Mouse (Mus musculus) forebrain, embryonic 14.5 days (tissue): ENCODE data around the gene Eepd1. TPM values are rescaled to one million over a fixed set of nuclear protein-coding genes. Genes with fewer than 3 reads are reported as not detected.
A peak's percentile ranks its signal among the peaks of the same experiment; 100 is the strongest.

Experiments used
- ATAC-seq: fragments of 200-750 bp; cut with Nextera tagmentation; 2 replicates; pipeline ENCODE4 v1.8.0; 2017; ENCODE audit warnings: mild to moderate bottlenecking, moderate library complexity
- DNase-seq: peaks from one replicate; pipeline ENCODE4 v3.0.0-alpha.2; 2015; ENCODE audit warnings: low spot score
- H3K27ac ChIP-seq: fragments of 300-500 bp; sonication (generic); 2 replicates; pipeline ENCODE4 v1.5.1; 2014; ENCODE audit warnings: low read depth, mild to moderate bottlenecking, control low read depth, low read length, moderate library complexity
- H3K27me3 ChIP-seq: fragments of 300-500 bp; sonication (generic); replicated peaks from 2 replicates; pipeline ENCODE4 v1.6.1; 2014; ENCODE audit warnings: low read length, control low read depth, mixed read lengths; ENCODE audit not compliant: control insufficient read depth, insufficient read depth
- H3K36me3 ChIP-seq: fragments of 300-500 bp; sonication (generic); 2 replicates; pipeline ENCODE4 v1.6.1; 2014; ENCODE audit warnings: low read length, control low read depth; ENCODE audit not compliant: control insufficient read depth, insufficient read depth
- H3K4me1 ChIP-seq: fragments of 300-500 bp; sonication (generic); 2 replicates; pipeline ENCODE4 v1.6.1; 2014; ENCODE audit warnings: antibody characterized with exemption, low read length, control low read depth; ENCODE audit not compliant: control insufficient read depth, insufficient read depth
- H3K4me2 ChIP-seq: fragments of 300-500 bp; sonication (generic); 2 replicates; pipeline ENCODE4 v1.6.1; 2014; ENCODE audit warnings: mild to moderate bottlenecking, control low read depth, low read length
- H3K4me3 ChIP-seq: fragments of 300-500 bp; sonication (generic); 2 replicates; pipeline ENCODE4 v1.5.1; 2014; ENCODE audit warnings: low read depth, low read length, control low read depth
- H3K9ac ChIP-seq: fragments of 300-500 bp; sonication (generic); 2 replicates; pipeline ENCODE4 v1.6.1; 2014; ENCODE audit warnings: mild to moderate bottlenecking, low read length, control low read depth, moderate library complexity
- H3K9me3 ChIP-seq: fragments of 300-500 bp; sonication (generic); replicated peaks from 2 replicates; pipeline ENCODE4 v1.6.1; 2016; ENCODE audit warnings: low read length, control low read depth, mixed read lengths; ENCODE audit not compliant: control insufficient read depth
- WGBS: fragments of 180-500 bp; shearing (Covaris S2); extraction: QIAGEN DNeasy Blood & Tissue Kit; methylation state at CpG from one replicate; pipeline ENCODE4 v1.1.7; 2014; 5-methylcytosine and 5-hydroxymethylcytosine counted together
- polyA plus RNA-seq: library from polyadenylated mRNA; unstranded; fragments of >200 nt; fragmentation: Nextera tagmentation; extraction: Ambion mirVana; gene quantifications from 2 replicates; pipeline ENCODE4 v1.2.1, GENCODE M21; 2014

Eepd1 gene
- polyA plus RNA-seq, 1 experiment from 2014 or later: 9.7 TPM

DNA sequence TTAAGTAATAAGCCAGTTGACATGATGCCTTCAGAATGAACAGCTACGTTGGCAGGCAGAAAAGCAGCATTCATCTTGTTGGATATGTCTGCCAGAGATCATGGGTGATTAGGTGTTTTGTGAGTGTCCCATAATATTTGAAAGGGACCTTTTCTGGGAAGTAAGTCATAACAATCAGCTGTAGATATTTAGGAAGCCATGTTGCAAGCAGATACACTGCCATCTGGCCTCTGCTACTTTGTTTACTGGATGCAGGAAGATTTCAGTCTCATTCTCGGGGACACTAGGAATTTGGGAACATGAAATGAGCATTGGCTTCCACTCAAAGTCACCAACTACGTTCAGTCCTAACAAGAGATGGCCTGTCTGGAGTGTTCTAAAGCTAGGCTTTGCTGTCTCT is 54.1 kb downstream of the Eepd1 start:
- DNase-seq: no peak
- no peaks in the 10 kb centered on the region for H3K36me3 ChIP-seq
- no peak overlapping the region for H3K4me3 ChIP-seq
- H3K9ac ChIP-seq: no peak overlapping the region
- ATAC-seq: no peak
- 67% methylated on average over 3 of the region's 3 CpGs for WGBS
- H3K4me1 ChIP-seq: peaks cover 2% of the 10 kb centered on the region; the same call in 1 of the 2 replicates
- no peak overlapping the region for H3K4me2 ChIP-seq
- no peaks in the 10 kb centered on the region for H3K9me3 ChIP-seq
- H3K27me3 ChIP-seq: no peaks in the 10 kb centered on the region
- H3K27ac ChIP-seq: no peak overlapping the region

DNA sequence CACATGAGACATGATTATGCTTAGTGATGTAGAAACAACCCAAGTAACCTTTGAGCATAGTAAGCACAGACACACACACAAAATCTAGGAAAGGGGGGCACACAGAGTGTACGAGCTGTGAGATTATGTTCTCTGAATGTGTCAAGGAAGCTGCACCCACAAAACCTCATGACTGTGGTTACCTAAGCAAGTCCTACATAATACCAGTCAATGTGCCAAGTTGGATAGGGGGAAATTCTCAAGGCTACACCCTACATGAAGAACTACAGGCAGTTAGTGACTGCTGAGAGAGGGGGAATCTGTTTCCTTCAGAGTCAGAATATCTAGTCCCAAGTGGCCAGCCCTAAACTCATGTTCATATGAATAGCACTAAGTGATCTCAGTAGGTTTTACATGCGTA is 58.1 kb downstream of the Eepd1 start:
- Histone ChIP-seq H3K4me2 (no peak overlapping the region), H3K4me1 (no peaks in the 10 kb centered on the region), H3K9ac (no peak overlapping the region), H3K36me3 (no peaks in the 10 kb centered on the region), H3K4me3 (no peak overlapping the region), H3K27ac (no peak overlapping the region), H3K27me3 (no peaks in the 10 kb centered on the region), H3K9me3 (no peaks in the 10 kb centered on the region)
- no peak for ATAC-seq
- DNase-seq: no peak
- WGBS: 90% methylated on average over 2 of the region's 2 CpGs

DNA sequence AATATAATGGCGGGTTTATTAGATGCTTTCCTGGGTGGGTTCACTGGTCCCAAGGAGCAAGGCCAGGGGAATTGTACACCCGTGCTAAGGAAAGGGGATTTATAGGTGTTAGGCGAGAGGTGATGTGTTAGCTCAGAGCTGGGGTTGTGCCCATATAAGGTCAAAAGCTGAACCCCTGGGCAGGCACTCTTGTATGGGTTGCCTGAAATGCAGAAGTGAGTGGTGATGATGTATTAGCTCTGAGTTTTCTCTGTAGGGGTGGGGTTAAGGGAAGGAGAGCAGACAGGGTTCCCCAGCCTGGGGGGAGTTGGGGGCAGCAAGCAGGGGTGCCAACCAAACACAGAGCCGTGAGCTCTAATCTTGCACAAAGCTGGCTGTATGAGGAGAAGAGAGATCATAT is 60.0 kb downstream of the Eepd1 start:
- ATAC-seq (no peak), DNase-seq (no peak)
- Histone ChIP-seq H3K9me3 (no peaks in the 10 kb centered on the region), H3K4me1 (no peaks in the 10 kb centered on the region), H3K9ac (no peak overlapping the region), H3K36me3 (no peaks in the 10 kb centered on the region), H3K4me2 (no peak overlapping the region), H3K27ac (no peak overlapping the region), H3K27me3 (no peaks in the 10 kb centered on the region), H3K4me3 (no peak overlapping the region)
- WGBS: 81% methylated on average over 4 of the region's 4 CpGs

DNA sequence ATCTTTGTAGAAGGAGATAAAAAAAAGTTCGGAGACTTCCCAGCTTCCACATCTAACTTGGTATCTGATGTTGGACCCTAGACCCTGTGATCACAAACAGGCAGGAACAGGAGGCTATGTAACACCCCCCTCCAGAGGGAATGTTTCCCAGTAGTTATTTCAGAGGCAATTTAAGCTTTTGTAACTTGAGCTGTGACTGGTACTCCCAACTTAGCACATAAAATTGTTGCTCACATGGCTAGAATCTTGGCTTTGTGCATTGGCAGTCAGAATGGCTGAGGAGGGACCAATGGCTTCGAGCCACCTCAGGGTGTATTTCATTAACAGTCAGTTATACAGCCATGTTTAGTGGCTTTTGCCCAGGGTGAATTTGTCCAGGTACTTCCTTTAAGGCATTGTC is 63.9 kb downstream of the Eepd1 start:
- Histone ChIP-seq H3K9me3 (no peaks in the 10 kb centered on the region), H3K27me3 (no peaks in the 10 kb centered on the region), H3K4me2 (no peak overlapping the region), H3K4me3 (no peak overlapping the region), H3K9ac (no peak overlapping the region), H3K36me3 (no peaks in the 10 kb centered on the region), H3K27ac (no peak overlapping the region), H3K4me1 (no peaks in the 10 kb centered on the region)
- 87% methylated on average over 2 of the region's 2 CpGs for whole genome bisulfite sequencing
- no peak for ATAC-seq
- DNase-seq: no peak

DNA sequence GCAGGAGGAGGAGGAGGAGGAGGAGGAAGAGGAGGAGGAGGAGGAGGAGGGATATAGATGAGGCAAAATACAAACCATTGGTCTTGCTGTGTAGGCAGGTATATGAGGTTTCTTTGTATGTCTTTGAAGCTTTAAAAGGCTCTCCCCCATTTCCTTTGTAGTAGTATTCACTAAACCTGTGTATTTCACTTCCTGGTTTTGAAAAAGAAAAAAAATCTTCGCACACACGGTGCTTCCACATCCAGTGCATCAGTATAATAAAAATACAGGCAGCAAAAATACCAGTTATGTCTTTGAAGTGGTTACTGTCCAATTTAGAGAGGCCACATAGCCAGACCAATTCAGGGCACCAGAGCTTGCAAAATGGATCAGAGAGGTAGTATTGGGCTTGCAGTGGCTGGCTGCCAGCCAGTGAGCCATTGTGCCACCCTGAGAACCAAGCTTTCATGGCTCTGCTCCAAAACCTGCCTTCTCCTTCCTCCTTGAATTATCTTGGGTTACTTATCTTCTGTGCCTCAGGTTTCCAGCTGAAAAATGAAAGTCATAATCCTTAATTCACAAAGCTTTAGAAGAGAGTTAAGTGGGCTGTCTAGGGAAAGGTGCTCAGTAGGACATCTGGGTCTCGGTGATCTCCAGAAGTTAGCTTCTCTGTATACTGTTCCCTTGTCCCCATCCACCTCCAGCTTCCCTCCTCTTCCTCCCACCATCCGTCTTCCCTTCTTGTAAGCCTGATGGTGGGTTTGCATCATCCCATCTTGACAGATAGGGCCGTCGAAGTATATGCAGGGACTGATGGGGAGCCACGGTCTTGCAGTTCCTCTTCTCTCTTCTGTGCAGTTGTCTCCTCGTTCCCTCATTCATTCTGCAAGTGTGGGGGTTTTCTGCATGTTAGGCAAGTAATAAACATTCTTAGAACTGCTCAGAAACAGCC is 68.0 kb downstream of the Eepd1 start:
- Histone ChIP-seq H3K27me3 (no peaks in the 10 kb centered on the region), H3K9me3 (no peaks in the 10 kb centered on the region), H3K4me2 (no peak overlapping the region), H3K4me3 (no peak overlapping the region), H3K36me3 (no peaks in the 10 kb centered on the region), H3K4me1 (no peaks in the 10 kb centered on the region), H3K9ac (no peak overlapping the region), H3K27ac (no peak overlapping the region)
- ATAC-seq (no peak), DNase-seq (peak; percentile 30)
- WGBS: 76% methylated on average over 8 of the region's 8 CpGs

DNA sequence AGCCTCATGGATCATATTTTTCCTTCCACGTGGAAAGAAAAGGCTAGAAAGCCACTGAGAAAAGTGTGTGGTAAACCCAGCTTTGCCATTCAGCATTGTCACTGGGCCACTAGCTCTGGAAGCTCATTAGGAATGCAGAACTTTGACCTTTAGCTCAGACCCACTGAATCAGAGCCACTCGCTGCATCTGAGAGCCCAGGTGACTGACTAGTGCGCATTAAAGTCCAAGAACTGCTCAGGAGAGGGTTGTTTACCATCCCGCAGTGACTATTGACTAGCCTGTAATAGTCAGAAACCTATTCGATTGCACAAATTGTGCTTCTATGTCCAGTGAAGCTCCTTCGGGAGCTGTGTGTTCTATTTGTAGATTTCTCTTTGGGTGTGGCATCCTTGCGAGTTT is 68.8 kb downstream of the Eepd1 start:
- H3K4me3 ChIP-seq: no peak overlapping the region
- H3K27me3 ChIP-seq: no peaks in the 10 kb centered on the region
- no peak overlapping the region for H3K4me2 ChIP-seq
- no peak overlapping the region for H3K9ac ChIP-seq
- DNase-seq: no peak
- 88% methylated on average over 7 of the region's 7 CpGs for WGBS
- H3K4me1 ChIP-seq: no peaks in the 10 kb centered on the region
- no peak overlapping the region for H3K27ac ChIP-seq
- no peaks in the 10 kb centered on the region for H3K36me3 ChIP-seq
- no peaks in the 10 kb centered on the region for H3K9me3 ChIP-seq
- ATAC-seq: no peak

DNA sequence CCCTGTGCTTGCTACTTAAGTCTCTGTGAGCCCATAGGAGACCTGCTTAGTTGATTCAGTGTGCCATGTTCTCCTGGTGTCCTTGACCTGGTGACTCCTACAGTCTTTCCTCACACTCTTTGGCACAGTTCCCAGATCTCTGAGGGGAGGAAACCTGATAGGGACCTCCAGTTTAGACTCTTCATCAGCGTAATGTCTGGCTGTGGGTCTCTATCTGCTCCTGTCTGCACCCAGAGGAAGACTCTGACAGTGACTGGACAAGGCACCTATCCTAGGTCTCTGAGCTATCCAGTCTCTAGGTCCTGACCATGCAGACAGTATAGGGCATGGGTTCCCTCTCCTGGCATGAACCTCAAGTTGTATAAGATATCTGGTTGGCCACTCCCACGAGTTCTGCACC is 71.2 kb downstream of the Eepd1 start:
- H3K4me2 ChIP-seq: no peak overlapping the region
- ATAC-seq (no peak), DNase-seq (no peak)
- H3K9me3 ChIP-seq: no peaks in the 10 kb centered on the region
- H3K27me3 ChIP-seq: no peaks in the 10 kb centered on the region
- H3K9ac ChIP-seq: no peak overlapping the region
- H3K4me3 ChIP-seq: no peak overlapping the region
- no peak overlapping the region for H3K27ac ChIP-seq
- 86% methylated on average over 2 of the region's 2 CpGs for WGBS
- H3K36me3 ChIP-seq: no peaks in the 10 kb centered on the region
- H3K4me1 ChIP-seq: no peaks in the 10 kb centered on the region

DNA sequence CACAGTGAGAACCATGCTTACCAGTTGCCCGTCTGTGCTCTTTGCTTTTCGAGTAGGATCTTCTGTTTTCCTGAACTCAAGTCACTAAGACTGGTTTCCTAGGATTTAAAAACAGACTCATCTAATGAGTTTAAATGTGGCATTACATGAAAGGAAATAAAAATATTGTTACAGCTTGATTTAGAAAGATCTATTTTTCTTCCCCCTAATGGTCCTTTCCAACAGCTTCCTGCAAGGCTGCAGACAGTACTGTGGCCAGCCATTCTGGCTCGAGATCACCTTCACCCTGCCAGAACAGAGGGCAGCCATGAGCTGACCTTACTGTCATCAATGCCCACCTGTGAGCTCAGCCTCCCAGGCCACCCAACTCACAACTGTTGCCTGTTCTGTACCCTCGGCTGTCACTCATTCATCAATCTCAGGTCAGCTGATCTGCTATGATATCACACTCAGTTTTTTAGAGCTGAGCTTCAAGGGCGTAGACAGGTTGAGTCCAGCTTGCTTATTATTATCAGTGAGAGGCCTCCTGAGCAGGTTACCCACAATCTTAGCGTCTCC is 73.0 kb downstream of the Eepd1 start:
- no peak for DNase-seq
- no peaks in the 10 kb centered on the region for H3K36me3 ChIP-seq
- WGBS: 89% methylated on average over 6 of the region's 6 CpGs

DNA sequence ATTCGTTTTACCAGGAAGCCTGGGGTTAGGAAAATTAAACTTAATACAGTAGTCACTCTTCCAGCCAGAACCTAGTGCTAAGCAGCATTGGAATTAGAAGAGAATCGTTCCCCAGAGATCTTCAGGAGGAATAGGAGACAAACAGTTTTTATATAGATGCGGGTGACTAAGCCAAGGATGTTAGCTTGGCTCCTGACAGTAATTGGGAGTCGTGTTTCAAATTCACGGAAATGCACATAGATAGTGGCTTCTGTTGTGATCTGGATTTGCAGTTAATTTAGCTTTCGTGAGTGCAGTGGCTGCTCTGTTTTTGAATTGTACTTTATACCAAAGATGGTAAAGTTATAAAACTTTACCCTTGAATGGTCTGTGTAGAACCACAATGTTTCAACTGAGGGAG is 73.9 kb downstream of the Eepd1 start:
- Histone ChIP-seq H3K36me3 (no peaks in the 10 kb centered on the region), H3K27me3 (no peaks in the 10 kb centered on the region), H3K4me2 (no peak overlapping the region), H3K4me3 (no peak overlapping the region), H3K9ac (no peak overlapping the region), H3K27ac (no peak overlapping the region), H3K9me3 (no peaks in the 10 kb centered on the region), H3K4me1 (no peaks in the 10 kb centered on the region)
- DNase-seq (no peak), ATAC-seq (no peak)
- 83% methylated on average over 6 of the region's 6 CpGs for WGBS

More for the DNA sequence above, 73.0 kb downstream of the Eepd1 start:
- ATAC-seq: no peak
- Histone ChIP-seq H3K9ac (no peak overlapping the region), H3K4me2 (no peak overlapping the region), H3K4me3 (no peak overlapping the region), H3K27ac (no peak overlapping the region), H3K27me3 (no peaks in the 10 kb centered on the region), H3K9me3 (no peaks in the 10 kb centered on the region), H3K4me1 (no peaks in the 10 kb centered on the region)
